Mouse (Mus musculus) kidney, adult 2 months (tissue): ENCODE measurements around the gene Foxd1. TPM values are rescaled to one million over a fixed set of nuclear protein-coding genes. Genes with fewer than 3 reads are reported as not detected.

Source experiments
- DNase-seq: peaks from one replicate; pipeline ENCODE4 v3.0.0; 2021
- H3K27ac ChIP-seq: fragments of 200-500 bp; 2 replicates; pipeline ENCODE4 v1.5.1; 2012; ENCODE audit warnings: low read depth, low read length, control low read depth, inconsistent platforms; ENCODE audit not compliant: insufficient read depth
- H3K27me3 ChIP-seq: fragments of 200-500 bp; replicated peaks from 2 replicates; pipeline ENCODE4 v1.6.1; 2012; ENCODE audit warnings: mild to moderate bottlenecking, moderate library complexity, low read length, inconsistent platforms; ENCODE audit not compliant: control insufficient read depth, insufficient read depth
- H3K36me3 ChIP-seq: fragments of 200-500 bp; 2 replicates; pipeline ENCODE4 v1.6.1; 2012; ENCODE audit warnings: mild to moderate bottlenecking, moderate library complexity, low read length, inconsistent platforms; ENCODE audit not compliant: control insufficient read depth, insufficient read depth
- H3K4me1 ChIP-seq: fragments of 200-500 bp; 2 replicates; pipeline ENCODE4 v1.6.1; 2011; ENCODE audit warnings: low read length; ENCODE audit not compliant: control insufficient read depth, insufficient read depth
- H3K4me3 ChIP-seq: fragments of 200-500 bp; 2 replicates; pipeline ENCODE4 v1.5.1; 2011; ENCODE audit warnings: mild to moderate bottlenecking, low read depth, low read length, control low read depth; ENCODE audit not compliant: insufficient read depth
- CTCF ChIP-seq: fragments of 200-500 bp; conservative IDR thresholded peaks from 2 replicates; pipeline ENCODE4 v1.5.1; 2011; ENCODE audit warnings: low read depth, mild to moderate bottlenecking, control low read depth, low read length, moderate library complexity, mixed read lengths; ENCODE audit not compliant: insufficient read depth, insufficient read length
- POLR2A ChIP-seq: fragments of 200-500 bp; IDR thresholded peaks from one replicate; pipeline ENCODE4 v1.6.1; 2011; ENCODE audit warnings: low read depth, low read length, control low read depth
- WGBS: fragments of 180-500 bp; shearing (Covaris S2); methylation state at CpG from one replicate; pipeline ENCODE4 v1.1.7; 2018; 5-methylcytosine and 5-hydroxymethylcytosine counted together
- polyA plus RNA-seq: library from polyadenylated mRNA; depleted of rRNA; stranded (reverse); fragments of >200 nt; gene quantifications from 2 replicates; pipeline ENCODE4 v1.2.3, GENCODE M21; 2012; rRNA removed

Gene Foxd1
- polyA plus RNA-seq, 1 experiment, result 0.91 TPM

DNA sequence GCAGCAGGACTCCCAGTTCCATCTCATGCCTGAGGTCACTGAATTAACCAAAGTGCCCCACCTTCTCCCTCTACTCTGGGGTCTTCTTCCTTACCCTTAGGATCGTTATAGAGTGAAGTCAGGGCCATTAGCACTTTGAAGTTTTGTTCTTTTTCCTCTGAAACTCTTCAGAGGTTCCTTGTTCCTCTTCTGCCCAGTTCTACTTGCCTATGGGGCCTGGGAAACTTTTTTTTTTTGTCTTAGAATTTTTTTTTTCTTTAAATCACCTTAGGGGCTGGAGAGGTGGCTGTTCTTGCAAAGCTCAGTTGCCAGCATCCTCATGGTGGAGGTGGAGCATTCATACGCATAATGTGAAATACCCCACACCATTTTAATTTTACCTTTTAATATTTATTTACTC is 31.8 kb downstream of the Foxd1 start:
- DNase-seq, result no peak
- no peak overlapping the region for H3K4me3 ChIP-seq
- peaks cover 8% of the 10 kb centered on the region for H3K27me3 ChIP-seq
- H3K36me3 ChIP-seq, result no peaks in the 10 kb centered on the region
- H3K27ac ChIP-seq, result no peak overlapping the region
- no peak for TF ChIP-seq CTCF
- no peak for TF ChIP-seq POLR2A
- no peaks in the 10 kb centered on the region for H3K4me1 ChIP-seq
- 86% methylated on average over 2 of the region's 2 CpGs for WGBS

DNA sequence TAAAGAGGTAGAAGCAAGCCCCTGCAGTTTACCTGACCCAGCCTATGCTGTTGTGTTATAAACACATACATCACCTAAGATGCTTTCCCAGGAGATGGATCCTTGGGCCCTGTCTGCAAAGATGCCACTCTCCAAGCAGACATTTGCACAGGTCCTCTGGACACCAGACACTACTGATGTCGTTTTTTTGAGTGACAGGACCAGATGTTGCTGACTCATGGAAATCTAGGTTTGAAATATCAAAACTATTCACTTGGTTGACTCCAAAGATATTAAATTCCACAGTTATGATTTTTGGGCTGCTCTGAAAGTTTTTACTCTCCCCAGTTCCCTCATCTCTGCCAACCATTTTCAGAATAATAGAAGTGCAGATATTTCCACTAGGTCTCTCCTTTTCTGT is 35.0 kb downstream of the Foxd1 start:
- H3K4me1 ChIP-seq, result no peaks in the 10 kb centered on the region; the same call in 1 of the 2 replicates
- no peak overlapping the region for H3K4me3 ChIP-seq
- no peak for DNase-seq
- TF ChIP-seq CTCF, result no peak
- no peak for TF ChIP-seq POLR2A
- 79% methylated on average over 1 of the region's 1 CpGs for WGBS
- H3K27me3 ChIP-seq, result peaks cover 8% of the 10 kb centered on the region
- no peak overlapping the region for H3K27ac ChIP-seq
- H3K36me3 ChIP-seq, result no peaks in the 10 kb centered on the region

DNA sequence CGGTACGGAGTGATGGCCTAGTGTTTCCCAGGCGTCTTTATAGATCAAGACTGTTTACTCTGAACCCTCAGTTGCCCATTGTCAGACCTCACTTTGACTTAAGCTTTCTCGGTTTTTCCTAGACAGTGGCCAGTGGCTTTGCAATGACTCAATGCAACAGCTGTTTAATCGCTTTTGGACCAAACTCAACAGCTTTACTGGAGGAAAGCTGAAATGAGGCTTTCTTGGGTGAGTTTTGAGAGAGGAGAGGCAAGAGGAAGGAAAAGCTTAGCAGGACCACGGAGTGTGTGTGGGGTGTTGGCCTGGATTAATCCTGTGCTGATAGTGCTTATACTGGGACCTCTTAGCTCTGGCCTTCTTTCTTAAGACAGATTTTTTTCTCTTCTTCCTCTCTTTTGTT is 36.3 kb downstream of the Foxd1 start:
- Histone ChIP-seq H3K36me3 (no peaks in the 10 kb centered on the region), H3K4me1 (no peaks in the 10 kb centered on the region; the same call in 1 of the 2 replicates), H3K27me3 (peaks cover 6% of the 10 kb centered on the region; the same call in 1 of the 2 replicates), H3K4me3 (no peak overlapping the region), H3K27ac (no peak overlapping the region)
- no peak for DNase-seq
- WGBS, result 55% methylated on average over 6 of the region's 6 CpGs
- TF ChIP-seq POLR2A, result no peak
- no peak for TF ChIP-seq CTCF

DNA sequence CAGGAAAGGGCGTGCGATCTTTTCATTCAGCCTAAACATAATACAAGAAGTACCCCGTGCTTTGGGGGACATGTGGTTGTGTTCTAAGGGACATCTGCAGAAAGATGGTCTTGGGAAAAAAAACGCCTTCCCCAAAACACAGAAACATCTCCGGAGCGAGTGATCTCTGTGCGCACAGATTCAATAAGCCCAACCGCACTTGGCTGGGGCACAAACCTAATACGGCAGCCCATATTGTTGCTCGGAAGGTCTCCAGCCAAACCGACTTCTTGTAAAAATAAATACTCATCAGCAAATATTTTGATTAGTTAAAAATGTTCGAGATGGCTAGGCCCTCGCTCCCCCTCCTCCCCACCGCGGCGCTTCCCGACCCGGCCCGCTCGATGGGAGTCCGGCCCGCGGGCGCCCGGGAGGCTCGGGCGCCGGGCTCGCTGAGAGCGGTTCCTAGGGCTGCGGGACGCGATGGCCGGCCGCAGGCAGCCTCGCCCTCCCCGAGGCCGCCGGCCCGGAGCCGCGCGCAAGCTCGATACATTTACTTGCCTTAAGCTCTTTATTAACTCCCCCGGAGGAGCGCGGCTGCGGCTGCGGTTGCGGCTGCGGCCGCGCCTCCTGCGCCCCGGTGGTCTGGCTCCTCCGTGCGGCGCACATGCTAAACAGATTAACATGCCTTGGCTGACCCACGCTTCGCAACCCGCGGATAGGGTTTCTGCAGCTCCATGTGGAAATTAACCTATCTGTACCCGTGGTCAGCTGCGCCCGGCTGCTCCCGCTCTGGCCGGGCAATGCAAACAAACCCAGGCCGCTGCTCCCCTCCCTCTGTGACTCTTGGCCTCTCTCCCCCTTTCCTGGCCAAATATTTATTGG is 37.0 kb downstream of the Foxd1 start:
- 3% methylated on average over 68 of the region's 68 CpGs for WGBS
- peaks cover 6% of the 10 kb centered on the region; the same call in 1 of the 2 replicates for H3K27me3 ChIP-seq
- DNase-seq, result peak; percentile 6
- H3K36me3 ChIP-seq, result no peaks in the 10 kb centered on the region
- no peaks in the 10 kb centered on the region; the same call in 1 of the 2 replicates for H3K4me1 ChIP-seq
- no peak for TF ChIP-seq POLR2A
- no peak for TF ChIP-seq CTCF
- H3K27ac ChIP-seq, result no peak overlapping the region
- H3K4me3 ChIP-seq, result peak overlapping the region; percentile 22; the same call in 1 of the 2 replicates

DNA sequence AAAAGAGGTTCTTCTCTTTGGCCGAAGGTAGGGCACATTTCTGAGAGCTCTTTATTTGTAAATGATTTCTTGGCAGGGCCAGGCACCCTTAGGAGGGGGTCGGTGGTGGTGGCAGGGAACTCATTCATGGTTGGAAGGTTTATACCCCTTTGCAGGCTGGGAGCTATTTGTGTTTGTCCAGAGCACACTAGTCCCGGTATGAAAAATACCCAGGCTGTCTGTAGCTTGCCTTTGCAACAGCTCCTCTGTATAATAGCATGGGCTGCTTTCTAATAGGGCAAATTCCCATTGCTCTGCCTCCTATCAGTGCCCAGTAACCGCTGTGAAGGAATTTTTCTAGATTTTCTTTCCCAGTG is 37.6 kb downstream of the Foxd1 start:
- no peak for DNase-seq
- peaks cover 4% of the 10 kb centered on the region; the same call in 1 of the 2 replicates for H3K27me3 ChIP-seq
- no peak overlapping the region for H3K4me3 ChIP-seq
- WGBS, result 8% methylated on average over 4 of the region's 4 CpGs
- no peaks in the 10 kb centered on the region; the same call in 1 of the 2 replicates for H3K4me1 ChIP-seq
- H3K27ac ChIP-seq, result no peak overlapping the region
- TF ChIP-seq CTCF (no peak), POLR2A (no peak)
- no peaks in the 10 kb centered on the region for H3K36me3 ChIP-seq

DNA sequence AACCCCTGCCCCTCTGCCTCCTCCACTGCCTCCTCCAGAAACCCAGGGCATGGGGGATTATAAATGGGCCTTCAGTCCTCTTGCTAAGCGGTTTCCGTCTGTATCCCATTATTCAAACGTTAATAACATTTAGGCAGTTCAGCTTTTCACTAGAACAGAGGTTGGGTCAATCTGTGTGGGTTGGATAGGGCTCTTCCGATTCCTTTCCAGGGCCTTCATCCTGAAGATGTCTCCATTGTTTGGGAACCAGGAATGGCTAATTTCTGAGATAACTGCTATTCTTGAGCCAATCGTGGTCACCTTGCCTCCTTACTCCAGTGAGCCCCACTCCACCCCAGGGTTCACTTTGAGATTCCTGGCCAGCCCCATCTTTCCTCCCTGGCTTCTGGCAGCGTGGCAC is 38.0 kb downstream of the Foxd1 start:
- no peaks in the 10 kb centered on the region; the same call in 1 of the 2 replicates for H3K4me1 ChIP-seq
- H3K27me3 ChIP-seq, result peaks cover 4% of the 10 kb centered on the region; the same call in 1 of the 2 replicates
- TF ChIP-seq CTCF (no peak), POLR2A (no peak)
- no peaks in the 10 kb centered on the region for H3K36me3 ChIP-seq
- 57% methylated on average over 6 of the region's 6 CpGs for WGBS
- H3K4me3 ChIP-seq, result no peak overlapping the region
- no peak overlapping the region for H3K27ac ChIP-seq
- DNase-seq, result no peak

DNA sequence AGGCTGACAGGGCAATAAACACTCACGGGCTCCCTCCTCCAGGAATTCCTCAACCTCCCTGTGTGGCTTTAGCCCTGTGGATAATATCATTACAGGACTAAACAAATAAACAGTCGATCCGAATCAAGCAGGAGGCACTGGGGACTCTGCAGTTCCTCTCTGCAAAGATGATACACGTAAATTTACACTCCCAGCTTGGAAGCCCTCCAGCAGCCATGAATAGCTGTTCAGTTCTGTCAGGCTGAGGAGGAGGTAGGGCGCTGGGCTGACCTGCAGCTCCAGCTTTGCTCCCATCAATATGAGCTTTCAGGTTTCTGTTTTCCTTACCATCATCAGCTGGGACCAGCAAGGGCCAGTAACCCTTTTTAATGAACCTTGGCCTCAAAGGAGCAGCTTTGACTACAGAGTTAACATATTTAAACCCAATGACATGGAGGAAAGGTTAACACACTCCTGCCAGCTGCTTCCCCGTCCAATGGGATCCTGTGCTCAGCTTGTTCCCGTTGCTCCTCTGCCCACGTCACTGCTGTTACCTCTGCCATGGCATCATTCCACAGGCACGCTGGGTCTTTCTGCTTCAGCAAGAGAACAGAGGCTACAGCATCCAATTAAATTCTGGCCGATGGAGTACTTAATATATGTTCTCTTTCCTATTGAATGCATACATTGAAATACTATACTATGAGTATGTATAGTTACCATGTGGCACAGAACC is 39.5 kb downstream of the Foxd1 start:
- H3K27me3 ChIP-seq, result peaks cover 4% of the 10 kb centered on the region; the same call in 1 of the 2 replicates
- 34% methylated on average over 10 of the region's 10 CpGs for whole genome bisulfite sequencing
- DNase-seq, result peak; percentile 17
- no peaks in the 10 kb centered on the region; the same call in 1 of the 2 replicates for H3K4me1 ChIP-seq
- no peak for TF ChIP-seq CTCF
- no peak for TF ChIP-seq POLR2A
- no peak overlapping the region for H3K4me3 ChIP-seq
- no peaks in the 10 kb centered on the region for H3K36me3 ChIP-seq
- H3K27ac ChIP-seq, result no peak overlapping the region

Other genes starting within 250 kb of the Foxd1 start
- gene Arhgef28, start 147.8 kb upstream of the Foxd1 start, polyA plus RNA-seq, result 39.3 and 48.1 TPM in 2 replicates
- gene Utp15, start 91.2 kb upstream of the Foxd1 start, polyA plus RNA-seq, result 5.3 and 6.9 TPM in 2 replicates
- 9.9 and 11.1 TPM in 2 replicates for gene Ankra2, start 91.2 kb upstream of the Foxd1 start, polyA plus RNA-seq
- gene Gm21976, start 74.4 kb upstream of the Foxd1 start, polyA plus RNA-seq, result not detected in 2 replicates
- gene Btf3, start 37.2 kb upstream of the Foxd1 start, polyA plus RNA-seq, result 153 and 173 TPM in 2 replicates
- 1.1 and 2.0 TPM in 2 replicates for gene Gm10320, start 137.8 kb downstream of the Foxd1 start, polyA plus RNA-seq